Mouse (Mus musculus) liver, postnatal 0 days (tissue): ENCODE results near the gene Hyal1. TPM values are rescaled to one million over a fixed set of nuclear protein-coding genes. Genes with fewer than 3 reads are reported as not detected.

Source experiments
- ATAC-seq: fragments of 200-750 bp; cut with Nextera tagmentation; 2 replicates; pipeline ENCODE4 v1.8.0; 2017; ENCODE audit warnings: mild to moderate bottlenecking, moderate library complexity
- DNase-seq: peaks from one replicate; pipeline ENCODE4 v3.0.0-alpha.2; 2016
- H3K27ac ChIP-seq: fragments of 300-500 bp; sonication (generic); 2 replicates; pipeline ENCODE4 v1.5.1; 2014; ENCODE audit warnings: antibody characterized with exemption, moderate library complexity, mild to moderate bottlenecking, low read depth
- H3K27me3 ChIP-seq: fragments of 300-500 bp; sonication (generic); 2 replicates; pipeline ENCODE4 v1.6.1; 2014; ENCODE audit warnings: low read length, control low read depth, mixed read lengths; ENCODE audit not compliant: insufficient read depth
- H3K36me3 ChIP-seq: fragments of 300-500 bp; sonication (generic); replicated peaks from 2 replicates; pipeline ENCODE4 v1.6.1; 2014; ENCODE audit warnings: mild to moderate bottlenecking, control low read depth, low read length, moderate library complexity, mixed read lengths; ENCODE audit not compliant: insufficient read depth
- H3K4me1 ChIP-seq: fragments of 300-500 bp; sonication (generic); 2 replicates; pipeline ENCODE4 v1.6.1; 2014; ENCODE audit warnings: antibody characterized with exemption, mild to moderate bottlenecking, control low read depth; ENCODE audit not compliant: insufficient read depth
- H3K4me2 ChIP-seq: fragments of 300-500 bp; sonication (generic); 2 replicates; pipeline ENCODE4 v1.6.1; 2014; ENCODE audit warnings: low read depth, mild to moderate bottlenecking, low read length, moderate library complexity, mixed read lengths
- H3K4me3 ChIP-seq: fragments of 300-500 bp; sonication (generic); 2 replicates; pipeline ENCODE4 v1.5.1; 2014; ENCODE audit warnings: low read depth, low read length
- H3K9ac ChIP-seq: fragments of 300-500 bp; sonication (generic); replicated peaks from 2 replicates; pipeline ENCODE4 v1.6.1; 2014; ENCODE audit warnings: mild to moderate bottlenecking, moderate library complexity
- H3K9me3 ChIP-seq: fragments of 300-500 bp; sonication (generic); 2 replicates; pipeline ENCODE4 v1.6.1; 2016; ENCODE audit warnings: mild to moderate bottlenecking, control low read depth, low read length, mixed read lengths
- CTCF ChIP-seq: sonication (generic); IDR thresholded peaks from 2 replicates; pipeline ENCODE4 v1.5.1; 2016; ENCODE audit warnings: antibody characterized with exemption, low read depth
- EP300 ChIP-seq: IDR thresholded peaks from 2 replicates; pipeline ENCODE4 v1.6.1; 2016; ENCODE audit warnings: antibody characterized with exemption, low read depth, mild to moderate bottlenecking
- whole genome bisulfite sequencing: fragments of 180-500 bp; shearing (Covaris S2); extraction: QIAGEN DNeasy Blood & Tissue Kit; methylation state at CpG from one replicate; pipeline ENCODE4 v1.1.7; 2014; ENCODE audit not compliant: insufficient replicate concordance; 5-methylcytosine and 5-hydroxymethylcytosine counted together
- polyA plus RNA-seq: library from polyadenylated mRNA; unstranded; fragments of >200 nt; fragmentation: Nextera tagmentation; extraction: Ambion mirVana; gene quantifications from 2 replicates; pipeline ENCODE4 v1.2.1, GENCODE M21; 2015

Gene Hyal1
- polyA plus RNA-seq, 1 experiment from 2014 or later, result 3.3 TPM

DNA sequence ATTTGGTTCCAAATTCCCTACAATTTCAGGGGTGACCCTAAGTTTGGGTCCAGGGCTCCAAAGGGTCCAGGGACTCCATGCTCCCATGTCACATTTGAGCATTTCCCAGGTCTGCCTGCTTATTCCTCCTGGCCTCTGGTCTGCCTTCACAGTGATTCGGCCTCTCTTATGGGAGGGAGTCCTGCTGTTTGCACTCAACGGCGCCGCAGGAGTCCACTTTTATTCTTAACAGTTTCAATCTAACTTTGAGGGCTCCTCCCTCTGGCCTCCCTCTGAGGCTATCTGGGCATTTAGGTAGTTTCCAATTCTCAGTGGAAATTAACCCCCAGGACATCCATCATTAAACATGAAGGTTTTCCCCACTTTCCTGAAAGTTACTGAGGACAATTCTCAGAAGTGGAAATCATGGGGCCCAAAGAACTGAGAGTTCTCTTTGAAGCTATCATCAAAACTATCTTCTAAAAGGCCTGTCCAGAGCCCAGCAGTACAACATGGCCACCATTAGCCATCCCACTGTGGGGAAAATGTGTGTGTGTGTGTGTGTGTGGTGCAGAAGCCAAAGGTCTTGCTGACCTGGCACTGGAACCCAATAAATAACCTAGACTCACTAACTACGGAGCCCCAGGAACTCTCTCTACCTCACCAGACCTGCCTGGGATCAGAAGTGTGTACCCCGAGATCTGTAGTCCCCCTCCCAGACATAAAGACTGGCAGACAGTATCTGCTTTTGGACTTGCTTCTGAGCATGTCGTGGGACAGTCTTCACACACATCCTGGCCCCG, 17.7 kb downstream of the Hyal1 start:
- Histone ChIP-seq H3K9ac (no peak overlapping the region), H3K4me2 (no peak overlapping the region), H3K4me3 (no peak overlapping the region), H3K36me3 (peaks cover 53% of the 10 kb centered on the region), H3K27ac (no peak overlapping the region), H3K27me3 (no peaks in the 10 kb centered on the region), H3K4me1 (peaks cover 15% of the 10 kb centered on the region), H3K9me3 (no peaks in the 10 kb centered on the region)
- ATAC-seq, result no peak
- TF ChIP-seq CTCF (no peak), EP300 (no peak)
- 85% methylated on average over 8 of the region's 8 CpGs for WGBS
- DNase-seq, result no peak

GRCm38 (mm10) chr9:107596619-107597569, 20.2 kb downstream of the Hyal1 start:
- no peak overlapping the region for H3K4me3 ChIP-seq

DNA sequence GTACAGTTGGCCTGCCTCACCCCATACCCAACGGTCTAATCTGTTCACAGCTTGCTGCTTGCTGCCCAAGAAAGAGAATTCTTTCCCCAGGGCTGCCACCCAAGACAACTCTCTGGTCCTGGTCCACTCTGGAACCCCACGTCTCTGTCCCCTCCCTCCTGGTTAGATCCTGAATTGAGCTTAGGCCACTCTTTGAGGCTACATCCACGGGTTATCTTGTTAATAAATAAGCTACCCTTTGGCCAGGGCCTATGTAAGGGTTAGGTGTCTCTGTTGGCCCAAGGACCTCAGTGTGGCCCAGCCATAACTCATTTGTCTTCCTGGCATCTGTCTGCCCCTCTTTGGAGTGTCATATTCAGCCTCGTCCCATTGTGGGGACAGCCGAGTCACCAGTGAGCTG, 21.7 kb downstream of the Hyal1 start:
- no peak for DNase-seq
- Histone ChIP-seq H3K9me3 (no peaks in the 10 kb centered on the region), H3K27ac (no peak overlapping the region), H3K27me3 (no peaks in the 10 kb centered on the region), H3K9ac (no peak overlapping the region), H3K4me1 (peaks cover 12% of the 10 kb centered on the region), H3K36me3 (peaks cover 15% of the 10 kb centered on the region), H3K4me3 (no peak overlapping the region), H3K4me2 (no peak overlapping the region)
- TF ChIP-seq EP300 (no peak), CTCF (no peak)
- no peak for ATAC-seq
- WGBS, result 58% methylated on average over 5 of the region's 5 CpGs

More at GRCm38 (mm10) chr9:107596619-107597569, 20.2 kb downstream of the Hyal1 start:
- Histone ChIP-seq H3K27me3 (no peaks in the 10 kb centered on the region), H3K4me2 (no peak overlapping the region), H3K4me1 (peaks cover 6% of the 10 kb centered on the region), H3K9ac (no peak overlapping the region), H3K27ac (no peak overlapping the region), H3K9me3 (no peaks in the 10 kb centered on the region), H3K36me3 (peaks cover 30% of the 10 kb centered on the region)
- DNase-seq (no peak), ATAC-seq (no peak)
- TF ChIP-seq CTCF (no peak), EP300 (no peak)
- WGBS, result 83% methylated on average over 11 of the region's 11 CpGs

GRCm38 (mm10) chr9:107599433-107599832, 22.7 kb downstream of the Hyal1 start:
- DNase-seq (no peak), ATAC-seq (no peak)
- whole genome bisulfite sequencing, result 82% methylated on average over 9 of the region's 9 CpGs
- H3K9me3 ChIP-seq, result no peaks in the 10 kb centered on the region
- no peak overlapping the region for H3K4me2 ChIP-seq
- TF ChIP-seq CTCF (no peak), EP300 (no peak)
- no peaks in the 10 kb centered on the region for H3K27me3 ChIP-seq
- no peak overlapping the region for H3K27ac ChIP-seq
- H3K4me1 ChIP-seq, result peaks cover 12% of the 10 kb centered on the region
- H3K9ac ChIP-seq, result no peak overlapping the region
- no peak overlapping the region for H3K4me3 ChIP-seq
- peaks cover 4% of the 10 kb centered on the region for H3K36me3 ChIP-seq

- Histone ChIP-seq H3K4me1 (peaks cover 12% of the 10 kb centered on the region), H3K27ac (no peak overlapping the region), H3K27me3 (no peaks in the 10 kb centered on the region), H3K36me3 (peaks cover under 1% of the 10 kb centered on the region), H3K9me3 (no peaks in the 10 kb centered on the region), H3K4me2 (no peak overlapping the region), H3K9ac (no peak overlapping the region), H3K4me3 (no peak overlapping the region)
- no peak for TF ChIP-seq EP300
- no peak for TF ChIP-seq CTCF
- ATAC-seq (no peak), DNase-seq (no peak)
- 71% methylated on average over 14 of the region's 14 CpGs for WGBS
Observed at GRCm38 (mm10) chr9:107599842-107600241, 23.1 kb downstream of the Hyal1 start.

- Histone ChIP-seq H3K9ac (no peak overlapping the region), H3K27ac (no peak overlapping the region), H3K4me3 (no peak overlapping the region), H3K9me3 (no peaks in the 10 kb centered on the region), H3K4me2 (no peak overlapping the region), H3K4me1 (peaks cover 15% of the 10 kb centered on the region), H3K36me3 (no peaks in the 10 kb centered on the region), H3K27me3 (no peaks in the 10 kb centered on the region)
- TF ChIP-seq EP300, result no peak
- TF ChIP-seq CTCF, result peak; percentile 48
- ATAC-seq (0 out of 2 replicates have a peak, but pooled peaks have one; percentile 16), DNase-seq (no peak)
- 68% methylated on average over 12 of the region's 12 CpGs for whole genome bisulfite sequencing
Observed at GRCm38 (mm10) chr9:107600745-107601144, 24.0 kb downstream of the Hyal1 start.
